Mouse (Mus musculus): ENCODE measurements at regions not wholly inside any gene's neighbourhood (a gene's known extent, or its start where the extent isn't known, plus 50 kb on each side); places are given as distances from the start of the nearest gene placed in this dataset.

DNA sequence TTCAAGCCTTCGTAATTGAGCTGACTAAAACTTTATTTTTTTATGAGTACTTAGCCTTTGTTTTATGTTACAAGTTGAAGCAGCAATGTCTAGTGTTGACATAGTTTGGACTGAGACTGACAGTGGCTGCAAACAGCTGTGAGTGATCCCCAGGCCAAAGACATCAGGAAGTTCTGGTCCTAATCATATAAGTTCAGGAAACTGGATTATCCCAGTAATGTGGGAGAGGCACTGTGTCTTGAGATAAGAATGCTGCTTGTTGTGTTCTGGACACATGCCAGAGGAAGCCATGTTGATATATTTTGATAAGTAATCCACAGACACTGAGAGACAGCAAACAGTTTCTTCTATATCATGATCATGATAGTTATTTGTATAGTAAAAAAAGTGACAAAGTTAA is 153.4 kb downstream of the Lrriq3 start:
- no peak for DNase-seq (ENCODE audit: low spot score in 2 of 2)

DNA sequence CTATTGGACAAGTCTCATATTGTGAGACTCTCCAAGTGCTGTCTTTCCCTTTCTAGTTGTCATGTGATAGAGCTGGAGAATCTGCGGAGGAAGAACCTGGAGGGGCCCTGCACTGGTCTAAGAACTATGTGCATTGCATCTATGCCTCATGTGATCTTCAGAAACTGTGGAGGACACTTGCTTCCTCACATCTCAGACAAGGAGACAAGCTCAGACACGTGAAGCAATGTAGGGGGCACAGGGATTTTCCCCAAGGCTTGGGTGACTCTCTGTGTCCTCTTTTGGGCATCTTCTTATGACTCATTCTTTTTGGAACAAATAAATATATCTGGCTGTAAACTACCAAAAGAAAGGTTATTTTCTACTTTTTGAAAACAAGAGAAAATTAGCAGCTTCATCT is 153.9 kb downstream of the Lrriq3 start:
- no peak for DNase-seq (ENCODE audit: low spot score in 2 of 2)

GRCm38 (mm10) chr3:155247929-155248328 is 154.7 kb downstream of the Lrriq3 start:
- no peak for DNase-seq (ENCODE audit: low spot score in 2 of 2)

DNA sequence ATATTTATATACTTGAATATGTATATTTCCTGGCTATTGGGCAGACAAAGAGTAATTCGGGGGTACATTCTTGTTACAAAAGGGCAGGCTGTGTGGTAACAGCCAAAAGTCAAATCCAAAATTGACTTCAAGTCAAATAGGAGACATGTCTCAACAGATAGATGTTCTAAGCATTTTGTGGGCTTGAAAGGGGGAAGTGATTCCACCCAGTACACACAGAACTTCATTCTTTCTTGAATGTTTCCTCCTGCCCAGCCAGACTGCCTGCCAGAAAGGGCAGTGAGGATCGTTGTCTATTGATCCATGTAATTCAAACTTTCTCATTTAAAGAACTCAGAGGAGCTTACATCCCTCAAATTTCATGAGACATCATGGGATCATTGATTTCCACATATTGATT is 157.7 kb downstream of the Lrriq3 start:
- DNase-seq (ENCODE audit: low spot score in 2 of 2) = no peak

DNA sequence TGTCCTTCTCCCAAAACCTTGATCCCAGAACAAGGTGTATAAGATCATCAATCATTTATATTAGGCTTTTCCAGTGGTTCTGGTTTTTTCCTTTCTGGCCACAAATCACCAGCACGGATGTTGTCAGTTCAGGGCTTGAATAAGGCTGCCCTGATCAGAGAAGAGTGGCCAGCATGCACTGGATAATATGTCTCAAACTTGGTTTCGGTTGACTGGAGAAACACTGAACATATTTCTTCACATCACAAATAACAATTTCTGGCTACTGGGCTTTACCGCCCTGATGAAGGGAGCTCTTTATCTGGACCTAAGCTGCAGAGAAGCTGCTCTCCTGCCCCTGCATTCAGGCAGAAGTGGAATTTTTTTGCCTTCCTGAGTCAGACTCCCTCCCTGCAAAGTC is 205.0 kb downstream of the Lrriq3 start:
- DNase-seq (ENCODE audit: low spot score in 2 of 2) = no peak

DNA sequence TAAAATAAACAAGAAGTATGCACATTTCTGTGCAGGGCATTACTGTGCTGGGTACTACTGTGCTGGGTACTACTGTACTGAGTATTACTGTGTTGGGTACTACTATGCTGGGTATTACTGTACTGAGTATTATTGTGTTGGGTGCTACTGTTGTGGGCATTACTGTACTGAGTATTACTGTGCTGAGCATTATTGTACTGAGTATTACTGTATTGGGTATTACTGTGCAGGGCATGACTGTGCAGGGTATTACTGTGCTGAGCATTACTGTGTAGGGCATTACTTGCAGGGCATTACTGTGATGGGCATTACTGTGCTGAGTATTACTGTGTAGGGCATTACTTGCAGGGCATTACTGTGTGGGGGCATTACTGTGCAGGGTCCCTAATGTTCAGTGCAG is 205.5 kb downstream of the Lrriq3 start:
- no peak for DNase-seq (ENCODE audit: low spot score in 2 of 2)

GRCm38 (mm10) chr3:155322322-155322721 is 229.1 kb downstream of the Lrriq3 start:
- no peak for DNase-seq (ENCODE audit: low spot score in 2 of 2)

DNA sequence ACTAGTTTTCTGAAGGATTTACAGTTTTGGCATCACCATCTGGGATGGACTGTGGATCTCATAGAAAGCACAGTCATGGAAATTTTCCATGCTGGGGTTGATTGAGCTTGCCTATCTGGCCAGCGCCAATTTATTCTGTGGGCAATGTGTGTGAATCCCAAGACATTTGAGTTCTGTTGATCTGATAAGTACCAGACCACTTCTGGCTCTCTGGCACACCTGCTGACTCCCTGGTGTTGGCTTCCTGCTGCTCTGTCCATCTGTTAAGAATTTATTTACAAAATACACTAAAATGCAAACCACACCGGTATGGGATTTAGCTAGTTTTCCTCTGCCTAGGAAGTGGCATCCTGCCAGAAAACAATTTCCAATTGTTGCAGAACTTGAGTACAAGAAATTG is 236.5 kb downstream of the Lrriq3 start:
- DNase-seq (ENCODE audit: low spot score in 2 of 2) = no peak

- no peak for DNase-seq (ENCODE audit: low spot score in 2 of 2)
Observed at GRCm38 (mm10) chr3:155349185-155349584, 256.0 kb downstream of the Lrriq3 start.

DNA sequence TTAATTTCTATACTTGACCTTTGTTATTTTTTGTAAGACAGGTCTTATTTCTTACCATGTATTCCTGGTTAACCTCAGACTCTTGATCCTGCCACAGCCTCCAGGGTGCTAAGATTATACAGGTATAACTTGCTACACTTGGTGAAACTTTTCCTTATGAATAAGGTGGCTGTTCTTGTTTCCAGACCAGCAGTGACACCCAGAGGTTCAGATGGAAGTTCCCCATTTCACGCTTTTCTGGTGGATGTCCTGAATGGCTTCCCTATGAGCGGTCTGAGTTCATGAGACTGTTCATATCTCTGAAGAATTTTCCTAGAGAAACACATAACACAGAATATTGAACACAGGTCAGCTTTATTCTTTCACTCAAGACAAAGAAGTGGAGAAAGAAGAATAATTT is 258.4 kb downstream of the Lrriq3 start:
- no peak for DNase-seq (ENCODE audit: low spot score in 2 of 2)

- DNase-seq (ENCODE audit: low spot score in 2 of 2) = no peak
Observed at GRCm38 (mm10) chr3:155352277-155352802, 259.1 kb downstream of the Lrriq3 start.

DNA sequence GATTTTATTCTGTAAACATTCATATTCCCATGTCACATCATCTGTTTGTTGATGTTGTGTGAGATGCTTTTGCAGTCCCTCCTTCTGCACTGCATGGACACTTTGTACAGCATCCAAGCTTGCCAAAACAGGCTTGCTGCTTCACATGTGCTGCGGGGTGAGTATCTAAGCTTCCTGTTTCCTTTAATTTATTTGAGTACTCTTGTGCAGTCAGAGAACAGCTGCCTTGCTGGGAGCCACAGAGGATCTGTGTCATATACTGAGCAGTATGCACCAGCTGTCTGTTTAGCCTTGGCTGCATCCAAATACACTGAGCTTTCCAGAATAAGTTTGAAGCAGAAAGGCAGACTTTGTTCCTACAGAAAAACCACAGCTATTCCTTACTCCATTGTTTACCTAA is 267.2 kb downstream of the Lrriq3 start:
- peak; percentile 33 to 50 for DNase-seq (ENCODE audit: low spot score in 2 of 2)

GRCm38 (mm10) chr3:155370716-155371115 is 277.5 kb downstream of the Lrriq3 start:
- DNase-seq (ENCODE audit: low spot score in 2 of 2) = no peak

DNA sequence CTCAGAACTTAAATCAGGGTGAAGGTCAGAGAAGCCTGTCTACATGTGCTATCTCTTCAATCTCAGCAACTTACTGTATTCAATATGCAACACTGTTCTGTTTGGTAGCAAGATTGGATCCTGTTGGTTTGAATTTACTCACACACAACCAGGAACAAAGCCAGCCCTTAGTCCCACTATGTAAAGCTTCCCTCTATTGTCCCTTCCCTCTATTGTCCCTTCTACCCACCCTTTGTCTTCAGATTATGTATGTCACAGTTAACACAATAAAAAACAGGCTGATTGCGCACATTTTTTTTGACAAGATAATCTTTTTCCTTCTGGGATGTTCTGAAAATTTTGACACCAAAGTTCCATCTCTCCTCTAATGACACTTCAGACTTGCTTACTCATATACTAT is 280.4 kb downstream of the Lrriq3 start:
- DNase-seq (ENCODE audit: low spot score in 2 of 2) = no peak

- peak; percentile 10 to 20 for DNase-seq (ENCODE audit: low spot score in 2 of 2)
Observed at GRCm38 (mm10) chr3:155381910-155382309, 288.7 kb downstream of the Lrriq3 start.

GRCm38 (mm10) chr3:155382817-155383216 is 289.6 kb downstream of the Lrriq3 start:
- DNase-seq (ENCODE audit: low spot score in 2 of 2) = no peak

DNA sequence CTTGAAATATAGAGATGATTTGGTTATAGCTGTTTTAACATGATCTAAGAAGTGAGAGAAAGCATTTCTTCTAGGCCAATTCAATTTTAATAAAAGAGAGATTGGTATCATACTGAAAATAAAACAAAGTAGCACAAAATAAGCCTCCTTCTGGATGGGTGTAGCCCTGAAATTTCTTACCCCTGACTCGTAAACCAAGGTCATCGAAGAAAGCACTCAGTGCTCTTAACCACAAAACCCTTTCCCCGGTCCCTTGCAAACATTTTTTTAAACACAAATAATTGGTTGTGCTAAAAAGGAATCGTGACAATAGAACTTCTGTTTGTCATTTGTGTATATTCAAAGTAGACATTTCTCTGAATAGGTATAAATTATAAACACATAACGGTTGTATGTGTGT is 297.4 kb downstream of the Lrriq3 start:
- DNase-seq (ENCODE audit: low spot score in 2 of 2) = no peak

DNA sequence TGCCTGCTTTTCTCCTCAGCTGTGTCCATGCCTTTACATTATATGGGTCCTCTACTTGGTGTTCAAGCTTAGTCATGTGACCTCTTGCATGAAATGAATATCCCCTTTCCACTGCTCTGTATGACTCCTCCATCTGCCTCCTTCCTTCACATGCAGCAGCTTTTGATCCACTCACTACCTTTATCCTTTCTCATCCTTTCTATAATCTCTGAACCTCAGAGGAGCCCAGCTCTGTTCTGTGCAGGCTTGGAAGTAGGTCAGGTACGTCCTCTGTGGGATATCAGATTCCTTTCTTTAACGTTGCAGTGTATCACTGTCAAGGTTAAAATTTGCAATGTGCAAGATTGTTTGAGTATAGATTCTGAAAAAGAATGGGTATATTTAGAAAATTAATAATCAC is 302.9 kb downstream of the Lrriq3 start:
- no peak for DNase-seq (ENCODE audit: low spot score in 2 of 2)

DNA sequence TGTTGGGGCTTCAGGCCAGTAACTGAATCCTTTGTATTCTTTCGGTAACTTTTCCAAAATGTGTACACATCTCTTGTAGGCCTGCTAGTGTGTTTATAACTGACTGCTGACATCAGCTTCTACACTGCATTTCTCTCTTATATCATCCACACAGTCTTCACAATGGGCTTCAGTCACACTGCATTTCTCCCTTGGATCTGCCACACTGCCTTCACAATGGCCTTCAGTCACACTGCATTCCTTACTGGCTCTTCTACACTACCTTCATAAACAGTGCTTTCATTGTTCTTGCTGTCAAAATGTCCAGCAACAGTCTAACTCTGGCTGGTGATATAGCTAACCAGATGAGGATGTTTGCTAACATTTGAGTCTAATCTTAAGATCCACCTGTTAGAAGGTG is 308.5 kb downstream of the Lrriq3 start:
- no peak for DNase-seq (ENCODE audit: low spot score in 2 of 2)

- no peak for DNase-seq (ENCODE audit: low spot score in 2 of 2)
Observed at GRCm38 (mm10) chr3:155408907-155409306, 315.7 kb downstream of the Lrriq3 start.

- DNase-seq (ENCODE audit: low spot score in 2 of 2) = no peak
Observed at GRCm38 (mm10) chr3:155409371-155409770, 316.1 kb downstream of the Lrriq3 start.

DNA sequence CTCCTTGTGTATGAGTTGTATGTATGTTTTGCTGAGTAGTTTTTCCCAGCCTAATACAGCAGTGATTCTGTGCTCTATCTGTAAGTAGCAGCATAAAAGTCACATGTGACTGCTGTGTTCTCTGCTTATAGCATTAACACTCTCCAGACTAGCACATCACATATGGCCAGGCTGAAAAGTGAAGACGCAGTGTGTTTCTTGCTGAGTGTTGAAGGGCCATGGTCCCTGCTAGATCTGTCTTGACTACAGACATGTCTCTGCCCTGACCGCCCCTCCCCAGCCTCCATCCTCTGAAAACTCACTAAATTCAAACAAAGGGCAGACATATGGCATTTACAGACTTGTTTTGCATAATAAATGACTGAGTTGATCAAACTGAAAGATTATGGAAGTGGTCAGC is 316.6 kb downstream of the Lrriq3 start:
- DNase-seq (ENCODE audit: low spot score in 2 of 2) = no peak

GRCm38 (mm10) chr3:155459701-155460481 is 366.7 kb downstream of the Lrriq3 start:
- DNase-seq (ENCODE audit: low spot score in 2 of 2) = peak in 1 of 2 experiments; percentile 16

GRCm38 (mm10) chr3:155462095-155462494 is 368.9 kb downstream of the Lrriq3 start:
- no peak for DNase-seq (ENCODE audit: low spot score in 2 of 2)
